Mouse (Mus musculus) lung, postnatal 14 days (tissue): ENCODE measurements around the gene Ttll10.
A peak's percentile ranks its signal among the peaks of the same experiment; 100 is the strongest.

Experiments
- DNase-seq: peaks from one replicate; pipeline ENCODE4 v3.0.0; 2021

Gene Ttll10

DNA sequence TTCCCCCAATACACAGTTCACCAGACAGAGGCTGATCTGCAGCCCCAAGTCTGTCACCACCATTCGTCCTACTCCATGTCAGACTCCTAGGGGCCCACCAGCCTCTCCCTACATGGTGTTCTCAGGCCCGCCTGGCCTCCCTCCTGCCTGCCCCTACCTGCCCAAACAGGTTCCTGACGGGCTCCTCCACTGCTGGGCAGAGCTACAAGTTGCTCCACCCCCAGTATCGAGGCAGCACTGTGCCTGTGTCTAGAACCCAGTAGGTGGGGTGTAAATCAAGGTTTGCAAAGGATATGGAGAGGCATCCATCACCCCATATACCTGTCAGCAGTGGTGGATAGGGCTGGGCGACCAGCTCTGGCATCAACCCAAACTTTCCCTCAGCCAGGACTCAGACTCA lies at the start of gene Ttll10:
Ttll10 (minus strand) TSS at position 154 of the 400 bp plus-strand sequence.
- DNase-seq = peak; percentile 49

DNA sequence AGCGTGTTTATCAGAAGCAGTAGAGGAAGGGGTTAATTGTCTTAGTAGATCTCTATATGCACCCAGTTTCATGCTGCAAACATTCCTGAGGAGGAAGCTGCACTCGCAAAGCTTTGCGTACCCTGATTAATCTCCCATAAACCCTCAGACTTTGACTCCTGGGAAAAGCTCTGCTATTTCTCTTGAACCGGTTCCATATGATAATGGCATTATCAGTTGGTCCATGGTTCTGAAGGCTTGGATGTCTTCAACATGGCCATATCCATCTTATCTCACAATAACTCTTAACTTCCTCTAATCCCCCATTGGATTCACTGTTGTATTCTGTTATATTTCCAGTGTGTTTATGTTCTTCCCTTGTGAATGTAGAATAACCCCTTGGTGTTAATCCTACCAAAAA lies 44.1 kb upstream of the Ttll10 start:
- DNase-seq = no peak

DNA sequence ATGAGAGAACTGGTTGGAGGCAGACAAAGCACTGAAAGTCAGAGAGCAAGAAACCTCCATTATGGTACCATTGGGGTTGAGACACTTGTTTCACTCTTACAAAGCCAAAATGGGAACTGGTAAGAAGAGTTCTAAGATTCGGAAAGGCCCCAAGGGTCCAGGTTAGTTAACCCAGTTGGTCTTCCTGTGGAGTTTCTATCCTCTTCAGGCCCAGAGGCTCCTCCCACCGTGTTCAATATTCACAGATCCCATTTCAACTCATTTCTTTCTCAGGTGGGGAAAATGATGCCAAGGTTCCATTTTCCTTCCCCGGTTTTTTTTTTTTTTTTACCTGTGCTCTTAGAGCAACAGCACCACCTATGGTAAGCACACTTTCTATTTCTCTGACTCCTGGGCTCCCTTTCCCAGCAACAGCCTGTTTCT lies 42.3 kb upstream of the Ttll10 start:
- peak; percentile 6 for DNase-seq

DNA sequence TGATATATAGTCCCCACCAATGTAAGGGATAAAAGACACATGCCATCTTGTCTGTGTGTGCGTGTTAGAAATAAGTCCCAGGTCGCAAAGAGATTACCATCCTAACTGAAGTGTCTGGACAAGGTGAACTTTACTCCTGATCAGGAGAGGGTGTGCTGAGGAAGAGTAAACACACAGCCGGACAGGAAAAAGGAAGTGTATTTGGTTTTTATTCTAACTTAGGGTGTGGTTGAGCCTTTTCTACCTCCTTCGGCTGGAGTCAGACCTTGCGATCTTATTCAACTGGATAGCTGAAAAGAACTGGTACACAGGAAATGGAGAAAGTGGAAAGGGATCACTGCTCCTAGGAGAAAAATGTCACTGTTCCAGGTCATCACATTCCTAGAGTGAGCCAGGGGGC lies 41.3 kb upstream of the Ttll10 start:
- no peak for DNase-seq

DNA sequence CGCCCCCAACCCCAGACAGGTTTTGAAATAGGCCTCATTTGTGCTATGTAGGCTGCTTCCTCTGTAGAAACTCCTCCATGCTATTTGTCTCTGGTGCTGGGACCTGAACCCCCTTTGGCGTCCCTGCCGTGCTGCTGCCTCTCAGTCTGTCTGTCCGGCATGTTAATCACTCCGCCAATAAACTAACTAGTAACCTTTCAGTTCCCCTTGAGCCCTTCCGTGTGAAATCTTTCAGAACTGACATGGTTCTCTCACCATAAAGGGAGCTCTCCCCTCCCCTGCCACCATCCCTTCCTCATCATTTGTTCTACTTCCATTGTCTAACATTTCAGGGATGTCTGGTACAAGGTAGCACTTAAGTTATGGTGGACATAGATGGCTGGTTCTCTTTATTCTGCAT lies 40.2 kb upstream of the Ttll10 start:
- no peak for DNase-seq

DNA sequence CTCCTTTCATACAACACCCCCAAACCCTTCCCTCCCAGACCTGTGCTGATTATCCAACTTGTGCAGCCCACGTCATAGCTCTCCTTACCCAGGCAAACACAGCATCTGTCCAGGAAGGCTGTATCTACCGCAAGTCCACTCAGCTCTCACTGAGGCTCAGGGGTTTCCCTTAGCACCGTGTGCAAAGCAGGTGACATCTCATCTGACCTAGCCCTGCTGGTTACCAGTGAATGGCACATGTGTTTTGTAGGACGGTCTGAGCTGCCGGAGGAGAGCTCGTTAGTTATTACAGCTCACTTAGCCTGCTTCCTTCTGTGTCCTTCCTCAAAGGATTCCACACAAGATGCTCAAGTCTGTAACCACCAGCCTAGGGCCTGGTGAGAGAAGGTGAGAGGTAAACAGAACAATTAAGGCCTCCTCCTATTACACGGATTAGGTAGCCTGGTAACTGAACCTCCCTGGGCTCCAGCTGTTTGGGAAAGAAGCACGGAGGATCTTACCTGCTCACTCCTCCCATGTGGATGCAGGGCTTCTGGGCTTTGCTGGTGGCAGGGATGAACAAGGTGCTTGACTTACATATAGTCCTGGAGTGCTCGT lies 38.7 kb upstream of the Ttll10 start:
- DNase-seq = no peak

DNA sequence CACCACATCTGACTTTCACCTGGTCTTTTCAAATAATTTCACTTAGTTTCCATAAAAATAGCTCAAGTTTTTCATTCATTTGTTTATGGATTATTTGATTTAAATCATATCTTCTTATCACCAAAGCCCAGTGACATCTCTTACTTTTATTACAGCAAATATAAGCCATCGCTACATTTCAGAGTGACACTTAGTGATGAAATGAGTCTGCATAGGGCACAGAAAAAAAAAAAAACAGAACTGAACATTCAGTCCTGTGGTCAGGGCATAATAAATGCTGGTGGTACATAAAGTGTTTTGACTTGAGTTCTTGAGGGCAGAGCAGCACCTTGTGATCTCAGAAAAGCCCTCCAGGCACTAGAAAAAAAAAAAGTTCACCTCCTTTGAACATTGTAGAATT lies 37.0 kb upstream of the Ttll10 start:
- DNase-seq = no peak

DNA sequence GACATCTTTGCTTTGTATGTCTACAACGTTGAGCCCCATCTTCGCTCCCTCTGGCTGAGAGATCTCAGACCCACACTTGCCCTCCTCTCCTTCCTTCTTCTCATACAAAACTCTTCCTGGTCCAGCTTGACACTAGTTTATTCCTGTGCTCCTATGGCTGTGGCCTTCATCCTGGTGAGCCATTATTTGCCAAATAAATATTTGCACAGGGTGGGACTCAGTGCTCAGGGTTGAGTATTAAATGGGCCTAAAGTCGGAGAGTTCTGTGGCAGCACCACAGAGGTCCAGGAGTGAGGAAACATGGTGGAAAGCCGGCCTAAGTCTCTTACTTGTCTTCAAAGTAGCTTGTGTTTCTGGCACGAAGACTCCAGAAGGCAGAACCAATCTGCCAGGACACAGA lies 34.5 kb upstream of the Ttll10 start:
- DNase-seq = no peak

DNA sequence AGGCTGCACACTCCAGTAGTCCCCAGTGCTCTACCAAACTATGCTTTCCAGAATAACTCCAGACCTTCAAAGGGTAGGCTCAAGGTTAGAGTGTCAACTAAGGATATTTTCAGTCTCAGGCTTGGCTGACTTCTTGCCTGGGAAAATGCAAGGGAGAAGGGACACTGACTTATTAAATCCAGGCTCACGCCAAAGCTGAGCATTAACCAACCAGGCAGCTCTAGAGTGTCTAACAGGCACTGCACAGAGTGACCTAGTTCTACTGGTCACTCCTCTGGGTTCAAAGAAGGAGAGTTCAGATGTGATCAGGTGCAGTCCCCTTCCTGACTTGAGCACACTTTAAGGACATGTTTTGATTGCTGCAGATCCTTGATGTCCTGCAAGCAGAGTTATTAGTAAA lies 33.6 kb upstream of the Ttll10 start:
- no peak for DNase-seq

DNA sequence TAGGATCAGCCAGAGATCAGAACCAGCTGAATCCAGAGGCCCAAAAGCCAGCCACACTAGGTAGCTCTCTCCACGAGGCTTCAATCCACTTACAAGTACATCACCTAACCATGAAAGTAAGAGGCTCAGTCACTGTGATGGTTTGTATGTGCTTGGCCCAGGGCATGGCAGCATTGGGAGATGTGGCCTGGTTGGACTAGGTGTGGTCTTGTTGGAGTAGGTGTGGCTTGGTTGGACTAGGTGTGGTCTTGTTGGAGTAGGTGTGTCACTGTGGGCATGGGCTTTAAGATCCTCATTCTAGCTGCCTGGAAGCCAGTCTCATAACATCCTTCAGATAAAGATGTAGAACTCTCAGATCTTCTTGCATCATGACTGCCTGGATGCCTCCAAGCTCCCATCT lies 32.0 kb upstream of the Ttll10 start:
- no peak for DNase-seq

DNA sequence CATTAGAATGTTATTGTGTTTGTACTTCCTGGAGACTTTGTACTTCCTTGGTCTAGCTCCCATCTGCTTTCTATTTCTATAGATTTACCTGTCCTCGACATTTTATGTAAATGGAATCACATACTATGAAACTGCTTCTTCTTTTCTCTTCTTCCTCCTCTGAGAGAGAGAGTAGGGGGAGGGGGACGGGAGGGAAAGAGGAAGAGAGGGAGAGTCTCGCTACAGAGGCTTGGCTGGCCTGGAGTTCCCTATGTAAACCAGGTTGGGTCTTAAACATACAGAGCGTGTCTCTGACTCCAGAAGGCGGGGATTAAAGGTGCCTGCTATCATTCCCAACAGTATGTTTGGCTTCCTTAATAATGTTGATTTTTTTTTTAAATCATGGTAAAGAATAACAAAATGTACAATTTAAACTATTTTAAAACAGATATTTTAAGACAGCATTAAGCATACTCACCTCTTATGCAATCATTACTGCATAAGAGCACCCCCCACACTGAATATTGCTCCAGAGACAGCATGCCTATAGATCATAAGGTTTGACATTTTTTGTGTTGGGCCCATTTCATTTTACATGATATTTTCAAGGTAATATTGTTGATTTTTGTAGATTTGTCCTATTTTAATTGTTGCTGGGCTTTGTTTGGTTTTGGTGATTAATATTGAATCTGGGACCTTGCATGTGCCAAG lies 28.3 kb upstream of the Ttll10 start:
- no peak for DNase-seq

DNA sequence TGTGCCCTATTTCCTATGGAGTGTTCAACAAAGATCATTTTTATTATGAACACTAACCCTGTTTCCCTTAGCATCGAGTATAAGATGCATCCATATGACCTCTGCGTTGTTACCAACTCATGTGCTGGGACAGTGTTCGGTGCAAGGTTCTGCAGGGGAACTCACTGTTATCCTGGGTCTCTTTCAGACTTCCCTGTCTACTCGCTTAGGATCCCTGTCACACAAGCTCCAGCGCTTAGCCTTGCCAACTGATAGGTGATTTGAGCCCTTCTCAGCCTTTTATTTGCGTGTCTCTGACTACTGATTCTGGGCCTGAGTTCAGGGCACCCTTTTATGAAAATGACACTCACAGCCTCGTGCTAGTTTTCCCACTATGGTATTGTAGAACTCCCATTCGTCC lies 26.0 kb upstream of the Ttll10 start:
- no peak for DNase-seq

DNA sequence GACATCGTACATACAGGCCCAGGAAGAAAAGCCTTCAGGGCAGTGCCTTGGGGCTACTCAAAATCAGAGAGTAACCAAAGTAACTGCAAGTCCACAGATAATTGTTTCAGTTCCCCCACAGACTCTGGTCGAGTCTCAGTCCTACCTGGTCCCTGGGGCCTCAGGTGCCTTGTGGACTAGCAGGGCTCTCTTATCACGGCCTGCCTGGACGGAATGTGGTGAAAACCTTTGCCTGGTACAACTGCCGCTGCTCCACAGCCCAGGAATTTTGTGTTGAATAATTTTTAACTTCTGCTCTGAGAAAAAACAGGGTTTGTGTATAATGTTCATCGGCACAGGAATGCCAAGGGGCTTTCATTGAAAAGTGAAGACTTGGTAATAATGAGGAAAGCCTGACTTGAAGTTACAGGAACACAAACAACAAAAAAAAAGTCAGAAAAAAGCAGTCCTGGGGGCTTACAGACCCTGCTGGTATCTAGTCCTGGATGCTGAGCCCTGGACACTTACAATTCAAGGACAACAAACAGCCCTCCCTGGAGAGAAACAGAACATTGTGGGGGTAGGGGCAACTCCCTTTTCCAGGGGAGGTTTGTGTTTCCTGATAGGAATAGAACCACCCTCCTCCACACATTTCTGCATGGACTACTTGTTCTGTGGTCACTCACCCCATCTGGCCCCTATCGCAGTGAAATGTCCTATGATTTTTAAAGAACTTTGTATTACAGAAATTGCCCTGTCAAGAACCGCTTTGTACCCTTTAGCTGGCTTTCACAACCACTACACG lies 25.1 kb upstream of the Ttll10 start:
- no peak for DNase-seq

DNA sequence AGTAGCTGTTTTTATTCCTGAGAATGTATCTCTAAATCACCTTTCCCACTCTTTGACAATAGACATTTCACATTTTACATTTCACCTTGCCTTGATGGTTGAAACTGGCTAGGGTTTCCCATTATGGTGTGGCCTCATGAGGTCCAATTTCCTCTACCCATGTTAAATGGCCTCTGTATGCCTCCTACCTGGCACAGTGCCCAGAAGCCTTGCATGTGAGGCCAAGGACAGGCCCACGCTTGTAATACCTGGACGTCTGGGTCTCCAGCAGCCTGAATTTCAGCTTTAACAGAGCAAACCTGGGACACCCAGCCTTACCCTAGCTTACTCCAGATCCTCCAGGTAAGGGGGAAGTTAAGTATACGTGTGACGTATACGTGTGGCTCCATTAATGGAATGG lies 24.1 kb upstream of the Ttll10 start:
- peak; percentile 46 for DNase-seq

DNA sequence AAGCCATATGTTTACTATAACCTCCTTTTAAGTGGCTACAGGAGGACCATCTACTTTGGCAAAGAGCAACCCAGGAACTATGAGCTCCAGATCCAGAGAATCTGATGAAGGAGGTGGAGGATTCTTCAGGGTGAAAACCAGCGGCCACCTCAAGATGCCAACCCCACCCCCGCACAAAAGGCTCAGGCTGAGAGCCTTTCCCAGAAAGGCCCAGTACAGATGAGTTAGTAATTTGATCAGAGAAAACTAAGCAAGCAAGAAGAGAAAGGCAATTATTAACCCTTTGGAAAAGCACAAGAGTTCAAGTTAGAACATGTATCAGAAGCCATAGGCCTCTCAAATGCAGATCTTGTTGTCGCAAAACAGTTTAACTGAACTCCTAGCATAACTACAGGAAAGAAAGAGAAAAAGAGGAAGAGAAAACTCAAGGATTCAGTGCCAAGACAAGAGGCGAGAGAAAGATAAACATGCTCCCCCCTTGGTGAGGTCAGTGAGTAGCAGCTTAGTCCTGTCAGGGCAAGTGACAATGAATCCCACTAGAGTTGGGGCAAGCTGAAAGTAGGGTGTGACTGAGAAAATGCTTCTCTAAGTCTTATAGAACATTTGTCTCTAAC lies 23.5 kb upstream of the Ttll10 start:
- no peak for DNase-seq

DNA sequence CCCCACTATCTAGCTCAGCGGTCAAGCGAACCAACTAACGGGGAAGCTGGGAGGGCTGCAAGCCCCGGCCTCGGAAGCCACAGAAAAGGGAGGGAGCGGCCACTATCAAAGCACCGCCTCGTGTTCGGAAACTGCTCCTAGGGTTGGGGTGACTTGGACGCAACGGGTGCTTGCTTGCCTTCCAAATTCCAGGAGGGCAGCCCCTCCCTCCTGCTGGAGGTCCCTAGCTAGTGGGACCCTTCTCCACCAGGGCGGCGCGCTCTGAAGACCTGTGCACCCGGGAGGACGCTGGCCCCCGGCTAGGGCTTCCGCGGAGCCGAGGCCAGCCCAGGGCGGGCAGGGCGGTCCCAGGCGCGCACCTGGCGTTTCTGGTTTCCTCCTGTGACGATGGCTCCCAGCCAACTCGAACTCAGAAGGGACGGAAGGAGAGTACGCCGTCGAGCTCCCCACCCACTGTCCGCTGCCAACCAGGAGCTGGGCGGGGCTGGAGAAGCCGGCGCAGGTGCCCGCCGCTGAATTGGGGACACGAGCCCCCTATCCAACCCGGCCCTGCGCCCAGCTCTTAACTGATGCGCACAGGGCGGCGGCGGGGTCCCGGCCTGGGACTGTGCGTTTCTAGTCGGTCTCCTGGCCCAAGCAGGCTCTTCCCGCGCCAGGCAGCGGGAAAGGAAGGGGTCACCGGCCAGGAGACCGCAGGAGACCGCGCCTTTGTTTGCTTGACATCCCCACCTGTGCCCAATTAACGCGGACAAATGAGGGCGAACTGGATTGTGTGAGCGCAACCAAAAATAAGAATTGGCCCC lies 18.5 kb upstream of the Ttll10 start:
- peak; percentile 82 for DNase-seq

DNA sequence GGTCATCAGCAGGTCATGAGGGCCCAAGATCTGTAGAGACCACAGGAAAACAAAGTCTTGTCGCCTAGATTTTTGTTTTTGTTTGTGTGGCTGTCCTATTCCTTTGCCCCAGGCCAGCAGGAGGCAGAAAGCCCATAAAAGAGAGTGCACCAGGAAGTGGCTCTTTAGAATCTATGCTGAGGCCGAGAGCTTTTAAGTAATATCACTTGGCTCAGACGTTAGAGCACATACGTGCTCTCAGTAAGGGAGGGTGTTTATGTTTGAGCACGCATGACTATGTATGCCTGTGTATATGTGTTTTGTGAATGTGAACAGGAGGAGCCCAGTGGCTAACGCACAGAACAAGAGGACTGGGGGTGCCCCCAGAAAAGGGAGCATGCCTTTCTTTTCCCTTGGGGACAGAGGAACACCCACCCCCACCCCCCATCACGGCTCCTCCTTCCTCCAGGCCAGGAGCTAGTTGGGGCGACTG lies 17.7 kb upstream of the Ttll10 start:
- no peak for DNase-seq

DNA sequence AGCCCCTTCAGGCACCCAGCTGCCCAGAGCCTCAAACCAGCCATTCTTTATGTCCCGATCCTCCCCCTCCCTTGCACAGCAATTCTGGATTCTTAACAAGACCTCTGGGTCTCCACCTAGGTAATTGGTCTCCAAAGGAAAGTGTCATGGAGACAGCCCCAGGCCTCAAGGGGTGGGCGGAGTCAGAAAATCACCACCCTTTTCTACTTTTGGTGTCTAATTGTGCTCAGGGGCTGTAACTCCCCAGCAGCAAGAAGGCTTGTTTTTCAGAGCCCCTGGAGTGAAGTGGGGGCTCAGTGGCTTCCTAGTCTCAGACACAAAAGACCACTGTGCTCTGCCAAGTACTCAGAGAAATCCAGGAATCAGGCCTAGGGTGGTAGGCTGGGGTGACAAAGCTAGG lies 11.5 kb upstream of the Ttll10 start:
- no peak for DNase-seq

DNA sequence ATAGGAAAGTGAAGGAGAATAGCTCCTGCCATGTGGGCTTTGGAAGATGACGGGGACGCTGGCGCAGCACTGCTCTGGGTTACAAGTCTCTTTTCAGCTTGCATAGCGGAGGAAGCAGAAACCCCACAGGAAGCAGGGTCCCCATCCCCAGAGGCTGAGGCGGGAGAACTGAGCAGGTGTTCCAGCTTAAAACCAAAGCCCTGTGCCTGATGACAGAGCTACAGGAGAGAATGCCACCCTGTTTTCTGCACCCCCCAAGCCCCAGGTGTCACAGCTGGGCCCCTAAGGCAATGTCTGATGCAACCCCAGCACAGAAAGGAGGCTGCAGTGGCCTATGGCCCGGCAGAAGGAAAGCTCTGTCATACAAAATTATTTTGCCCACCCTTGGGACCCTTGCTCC lies 11.1 kb upstream of the Ttll10 start:
- DNase-seq = no peak

DNA sequence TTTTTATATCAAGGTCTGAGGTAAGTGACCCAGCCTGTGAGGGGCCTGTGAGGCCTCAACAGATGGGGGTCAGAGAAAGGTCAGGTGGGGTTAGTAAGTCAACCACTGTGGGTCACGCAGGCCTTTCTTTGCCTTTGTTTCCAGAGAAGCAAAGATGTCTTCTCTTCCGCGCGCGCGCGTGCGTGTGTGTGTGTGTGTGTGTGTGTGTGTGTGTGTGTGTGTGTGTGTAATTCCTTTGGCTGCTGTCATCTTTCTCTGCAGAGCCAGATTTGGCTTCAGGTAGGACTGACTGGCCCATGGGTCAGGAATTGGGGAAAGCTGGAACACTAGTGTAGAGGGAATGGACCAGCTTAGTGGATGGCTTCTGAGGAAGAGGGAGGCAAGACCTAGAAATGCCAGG lies 10.5 kb upstream of the Ttll10 start:
- no peak for DNase-seq

DNA sequence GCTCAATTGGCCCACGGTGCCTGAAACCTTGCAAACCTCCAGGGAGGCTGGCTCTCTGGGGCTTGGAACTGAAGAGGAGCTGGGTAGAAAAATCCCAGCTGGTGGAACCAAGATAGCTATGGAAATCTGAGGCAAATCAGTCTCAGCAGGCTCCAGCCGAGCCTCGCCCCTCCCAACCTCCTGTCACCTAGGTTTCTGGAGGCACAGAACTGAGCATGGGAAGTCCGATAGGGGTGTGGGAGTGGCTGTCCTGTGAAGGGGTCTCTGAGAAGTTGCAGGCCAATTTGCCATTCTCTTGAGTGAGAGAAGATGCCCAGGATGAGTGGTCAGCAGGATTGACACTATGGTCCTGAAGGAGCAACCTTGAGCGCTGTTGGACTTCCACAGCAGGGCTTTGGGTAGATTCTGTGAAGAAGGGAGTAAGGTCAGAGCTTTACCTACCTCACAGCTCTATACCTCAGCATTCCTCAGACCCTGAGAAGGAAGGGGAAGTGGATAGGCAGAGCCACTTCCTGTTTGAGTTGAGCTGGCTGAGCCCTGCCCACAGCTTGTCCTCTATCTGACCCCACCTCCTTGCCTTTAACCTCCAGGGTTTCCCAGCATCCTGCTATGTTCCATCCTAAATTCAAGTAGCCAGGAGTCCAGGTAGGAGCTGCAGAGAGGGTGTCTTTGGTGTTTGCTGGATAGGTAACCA lies 8.2 kb upstream of the Ttll10 start:
- DNase-seq = no peak
